Mouse (Mus musculus): ENCODE results near the gene Trub2.

- TF ChIP-seq ZC3H11A (IDR thresholded peaks at IDR 0.05; ENCODE audit: low read depth, low read length) (no peak), KAT2A (conservative IDR thresholded peaks at IDR 0.05; ENCODE audit: low read depth, low read length) (no peak), ZNF384 (IDR thresholded peaks at IDR 0.05; ENCODE audit: low read depth, low read length) (no peak), NELFE (IDR thresholded peaks at IDR 0.05; ENCODE audit: low read depth, low read length) (no peak), POLR2A (IDR thresholded peaks at IDR 0.05; ENCODE audit: control insufficient read depth in 1 of 2, insufficient read depth in 1 of 2, low read depth in 1 of 2, low read length in 2 of 2, poor library complexity in 1 of 2) (no peak), TAL1 (IDR thresholded peaks at IDR 0.05; ENCODE audit: low read length) (no peak), EP300 (IDR thresholded peaks at IDR 0.05; ENCODE audit: low read depth in 1 of 2, low read length in 2 of 2) (no peak), MXI1 (IDR thresholded peaks at IDR 0.05; ENCODE audit: low read depth, low read length) (no peak), MEF2A (IDR thresholded peaks at IDR 0.05; ENCODE audit: extremely low read depth, insufficient replicate concordance, low read depth, low read length, poor library complexity, severe bottlenecking) (no peak), JUND (IDR thresholded peaks at IDR 0.05; ENCODE audit: low read depth, low read length) (no peak), CTCF (IDR thresholded peaks at IDR 0.05 in 2 of 3, conservative IDR thresholded peaks at IDR 0.05 in 1 of 3; ENCODE audit: control insufficient read depth in 1 of 3, insufficient read depth in 1 of 3, low read depth in 2 of 3, low read length in 3 of 3, poor library complexity in 1 of 3, severe bottlenecking in 1 of 3) (no peak), ELF1 (IDR thresholded peaks at IDR 0.05; ENCODE audit: low read depth, low read length) (no peak), USF1 (IDR thresholded peaks at IDR 0.05; ENCODE audit: low read depth, low read length) (no peak)
Measured at GRCm38 (mm10) chr2:29724664-29725365, 63.5 kb downstream of the Trub2 start.

All from MEL (cell line).